Mouse (Mus musculus) kidney, adult 2 months (tissue): ENCODE measurements at regions not wholly inside any gene's neighbourhood (a gene's known extent, or its start where the extent isn't known, plus 50 kb on each side); places are given as distances from the start of the nearest gene placed in this dataset.

Source experiments
- DNase-seq: peaks from one replicate; pipeline ENCODE4 v3.0.0; 2021
- H3K27ac ChIP-seq: fragments of 200-500 bp; 2 replicates; pipeline ENCODE4 v1.5.1; 2012; ENCODE audit warnings: low read depth, low read length, control low read depth, inconsistent platforms; ENCODE audit not compliant: insufficient read depth
- H3K27me3 ChIP-seq: fragments of 200-500 bp; replicated peaks from 2 replicates; pipeline ENCODE4 v1.6.1; 2012; ENCODE audit warnings: mild to moderate bottlenecking, moderate library complexity, low read length, inconsistent platforms; ENCODE audit not compliant: control insufficient read depth, insufficient read depth
- H3K36me3 ChIP-seq: fragments of 200-500 bp; 2 replicates; pipeline ENCODE4 v1.6.1; 2012; ENCODE audit warnings: mild to moderate bottlenecking, moderate library complexity, low read length, inconsistent platforms; ENCODE audit not compliant: control insufficient read depth, insufficient read depth
- H3K4me1 ChIP-seq: fragments of 200-500 bp; 2 replicates; pipeline ENCODE4 v1.6.1; 2011; ENCODE audit warnings: low read length; ENCODE audit not compliant: control insufficient read depth, insufficient read depth
- H3K4me3 ChIP-seq: fragments of 200-500 bp; 2 replicates; pipeline ENCODE4 v1.5.1; 2011; ENCODE audit warnings: mild to moderate bottlenecking, low read depth, low read length, control low read depth; ENCODE audit not compliant: insufficient read depth
- CTCF ChIP-seq: fragments of 200-500 bp; conservative IDR thresholded peaks from 2 replicates; pipeline ENCODE4 v1.5.1; 2011; ENCODE audit warnings: low read depth, mild to moderate bottlenecking, control low read depth, low read length, moderate library complexity, mixed read lengths; ENCODE audit not compliant: insufficient read depth, insufficient read length
- POLR2A ChIP-seq: fragments of 200-500 bp; IDR thresholded peaks from one replicate; pipeline ENCODE4 v1.6.1; 2011; ENCODE audit warnings: low read depth, low read length, control low read depth
- WGBS: fragments of 180-500 bp; shearing (Covaris S2); methylation state at CpG from one replicate; pipeline ENCODE4 v1.1.7; 2018; 5-methylcytosine and 5-hydroxymethylcytosine counted together

DNA sequence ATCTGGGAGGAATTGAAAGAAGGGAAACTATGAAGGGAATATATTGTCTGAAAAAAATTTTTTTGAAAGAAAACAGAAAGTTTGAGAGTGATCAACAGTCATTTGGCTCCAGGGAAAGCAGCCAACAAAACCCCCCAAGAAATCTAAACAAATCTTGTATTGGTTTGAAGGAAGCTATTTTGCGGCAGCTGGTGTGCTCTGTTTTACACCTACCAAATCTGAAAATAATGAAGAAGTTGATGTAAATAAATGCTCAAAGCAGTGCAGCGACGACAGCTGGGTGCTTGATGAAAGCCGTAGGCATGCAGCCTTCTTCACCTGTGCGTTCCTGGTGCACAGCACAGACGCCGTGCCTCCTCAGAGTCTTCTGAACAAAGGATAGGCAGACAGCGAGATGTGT, 488.2 kb downstream of the Tmem132b start:
- WGBS = 91% methylated on average over 8 of the region's 8 CpGs
- DNase-seq = no peak

DNA sequence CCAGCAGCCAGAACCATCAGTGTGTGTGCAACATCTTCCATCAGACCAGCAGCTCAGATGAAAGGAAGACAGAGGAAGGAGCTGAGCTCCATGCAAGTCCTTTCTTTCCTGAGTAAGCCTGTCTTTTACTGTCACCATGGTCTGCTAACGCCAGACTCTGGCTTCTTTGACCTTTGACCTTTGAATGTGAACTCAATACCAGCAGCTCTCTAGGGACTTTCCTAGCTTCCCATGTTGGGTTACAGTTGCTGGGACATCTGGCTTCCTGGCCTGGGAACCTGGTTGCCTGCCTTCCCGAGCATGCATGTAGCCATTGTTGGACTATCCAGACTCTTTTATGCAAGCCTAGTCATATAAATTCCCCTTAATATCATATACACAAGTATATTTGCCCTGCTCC, 492.3 kb downstream of the Tmem132b start:
- Histone ChIP-seq H3K4me1 (no peaks in the 10 kb centered on the region), H3K4me3 (no peak overlapping the region), H3K27me3 (no peaks in the 10 kb centered on the region), H3K27ac (no peak overlapping the region), H3K36me3 (no peaks in the 10 kb centered on the region)
- 19% methylated on average over 2 of the region's 2 CpGs for WGBS
- DNase-seq = no peak
- TF ChIP-seq CTCF = no peak
- no peak for TF ChIP-seq POLR2A

More for the DNA sequence above, 488.2 kb downstream of the Tmem132b start:
- no peak overlapping the region for H3K27ac ChIP-seq
- no peaks in the 10 kb centered on the region for H3K27me3 ChIP-seq
- TF ChIP-seq POLR2A (no peak), CTCF (no peak)
- H3K4me3 ChIP-seq = no peak overlapping the region
- no peaks in the 10 kb centered on the region for H3K36me3 ChIP-seq
- H3K4me1 ChIP-seq = no peaks in the 10 kb centered on the region

DNA sequence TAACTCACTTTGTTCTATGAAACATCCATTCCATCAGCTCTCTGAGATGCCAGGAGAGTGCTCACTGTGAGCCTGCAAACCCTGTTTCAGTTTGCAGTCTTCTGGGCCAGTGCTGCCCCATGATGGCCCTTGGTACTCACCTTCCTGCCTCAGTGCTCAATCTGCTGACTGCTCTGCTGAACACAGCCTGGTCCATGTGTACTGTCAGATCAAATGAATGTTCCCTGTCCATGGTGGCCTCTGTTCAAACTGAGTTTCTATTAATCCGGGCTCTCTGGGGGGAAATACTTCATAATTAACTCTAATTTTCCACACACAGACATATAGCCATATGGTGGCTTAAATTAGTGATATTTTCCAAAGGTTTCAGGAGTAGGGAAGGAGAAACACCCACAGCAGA, 503.3 kb downstream of the Tmem132b start:
- TF ChIP-seq POLR2A (no peak), CTCF (no peak)
- 63% methylated on average over 1 of the region's 1 CpGs for WGBS
- DNase-seq = no peak
- Histone ChIP-seq H3K27ac (no peak overlapping the region), H3K36me3 (no peaks in the 10 kb centered on the region), H3K4me1 (no peaks in the 10 kb centered on the region), H3K27me3 (no peaks in the 10 kb centered on the region), H3K4me3 (no peak overlapping the region)

DNA sequence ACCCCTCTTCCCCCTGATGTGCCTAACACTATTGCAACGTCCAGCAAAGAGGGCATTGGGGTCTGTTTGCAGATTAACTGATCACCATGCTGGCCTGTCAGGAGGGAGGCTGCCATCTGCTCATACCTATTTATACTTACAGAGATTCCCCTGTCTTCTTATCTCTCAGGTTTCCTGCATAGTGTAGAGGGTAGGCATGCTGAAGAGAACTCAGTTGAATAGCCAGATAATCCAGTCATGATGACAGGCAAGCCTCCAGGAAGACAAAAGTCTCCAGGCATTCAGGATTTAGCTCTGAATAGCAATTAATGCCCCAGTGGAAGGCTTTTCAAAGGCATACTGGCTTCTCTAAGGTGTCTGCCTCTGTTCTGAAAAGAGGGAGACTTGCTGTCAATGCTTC, 505.1 kb downstream of the Tmem132b start:
- H3K27ac ChIP-seq = no peak overlapping the region
- H3K27me3 ChIP-seq = no peaks in the 10 kb centered on the region
- no peak for TF ChIP-seq CTCF
- TF ChIP-seq POLR2A = no peak
- no peak overlapping the region for H3K4me3 ChIP-seq
- no peaks in the 10 kb centered on the region for H3K4me1 ChIP-seq
- H3K36me3 ChIP-seq = no peaks in the 10 kb centered on the region
- WGBS = 44% methylated on average over 1 of the region's 1 CpGs
- no peak for DNase-seq

DNA sequence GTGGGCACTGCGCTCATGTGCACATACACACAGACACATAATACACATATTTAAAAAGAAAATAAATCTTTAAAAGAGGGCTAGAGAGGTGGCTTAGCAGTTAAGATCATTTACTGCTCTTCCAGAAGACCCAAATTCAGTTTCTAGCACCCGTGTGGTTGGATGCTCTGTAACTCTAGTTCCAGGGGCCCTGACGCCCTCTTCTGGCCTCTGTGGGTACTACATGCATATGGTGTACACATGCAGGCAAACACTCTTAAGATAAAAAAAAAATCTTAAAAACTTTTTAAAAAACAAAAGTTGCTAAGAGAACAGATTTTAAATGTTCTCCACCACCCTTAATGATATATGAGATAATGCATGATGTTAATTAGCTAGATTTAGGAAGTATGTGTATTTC, 514.2 kb downstream of the Tmem132b start:
- no peaks in the 10 kb centered on the region for H3K4me1 ChIP-seq
- no peak for TF ChIP-seq POLR2A
- 0 out of 2 replicates have a peak, but pooled peaks have one; percentile 4 for TF ChIP-seq CTCF
- H3K36me3 ChIP-seq = no peaks in the 10 kb centered on the region
- no peaks in the 10 kb centered on the region for H3K27me3 ChIP-seq
- no peak for DNase-seq
- WGBS = 77% methylated on average over 3 of the region's 3 CpGs
- H3K27ac ChIP-seq = no peak overlapping the region
- no peak overlapping the region for H3K4me3 ChIP-seq

DNA sequence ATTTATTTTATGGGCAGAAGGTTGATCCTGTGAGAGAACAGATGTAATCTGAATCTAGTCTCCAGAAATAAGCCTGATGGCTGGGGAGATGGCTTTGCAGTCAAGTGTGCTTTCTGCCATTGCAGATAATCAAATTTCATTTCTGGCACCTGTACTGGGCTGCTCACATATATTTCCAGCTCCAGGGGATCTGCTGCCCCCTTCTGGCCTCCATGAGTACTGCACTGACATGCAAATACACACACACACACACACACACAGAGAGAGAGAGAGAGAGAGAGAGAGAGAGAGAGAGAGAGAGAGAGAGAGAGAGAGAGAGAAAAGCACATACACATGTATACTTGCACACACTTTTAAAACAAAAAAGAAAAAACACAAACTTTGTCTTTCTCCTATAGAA, 532.1 kb downstream of the Tmem132b start:
- no peaks in the 10 kb centered on the region for H3K36me3 ChIP-seq
- no peak overlapping the region for H3K27ac ChIP-seq
- no peaks in the 10 kb centered on the region for H3K27me3 ChIP-seq
- TF ChIP-seq POLR2A (no peak), CTCF (no peak)
- H3K4me1 ChIP-seq = no peaks in the 10 kb centered on the region
- no peak overlapping the region for H3K4me3 ChIP-seq
- no peak for DNase-seq

DNA sequence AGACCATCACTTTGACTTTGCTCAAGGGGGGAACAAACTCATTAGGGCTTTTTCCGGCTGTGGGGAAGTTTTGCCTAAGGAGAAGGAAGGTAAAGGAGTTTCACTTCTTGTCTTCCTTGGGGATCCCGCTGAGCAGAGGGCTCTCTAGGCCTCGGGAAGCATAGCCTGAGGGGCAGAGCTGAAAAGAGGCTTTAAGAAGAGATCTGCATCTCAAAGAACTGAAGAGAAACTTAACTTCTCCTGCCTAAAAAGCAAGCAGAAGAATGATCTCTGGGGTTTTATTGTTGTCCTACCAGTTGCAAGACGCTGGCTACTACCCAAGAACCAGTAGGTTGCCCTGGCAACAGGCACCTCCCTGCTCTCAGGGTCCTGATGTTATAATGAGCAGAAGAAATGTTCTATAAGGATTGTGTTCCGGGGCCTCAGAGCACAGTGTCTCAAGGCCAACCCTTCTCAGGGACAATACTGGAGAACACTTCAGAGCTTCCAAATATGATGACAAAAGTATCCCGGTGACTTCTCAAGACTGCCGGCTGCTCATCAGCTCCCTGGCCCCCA, 547.8 kb downstream of the Tmem132b start:
- WGBS = 43% methylated on average over 7 of the region's 7 CpGs
- TF ChIP-seq CTCF (no peak), POLR2A (no peak)
- no peaks in the 10 kb centered on the region for H3K4me1 ChIP-seq
- H3K36me3 ChIP-seq = no peaks in the 10 kb centered on the region
- no peak overlapping the region for H3K27ac ChIP-seq
- H3K4me3 ChIP-seq = no peak overlapping the region
- no peaks in the 10 kb centered on the region; the same call in 1 of the 2 replicates for H3K27me3 ChIP-seq
- DNase-seq = no peak
